Mouse (Mus musculus) lung, postnatal 0 days (tissue): ENCODE data around the gene B4galt1. TPM values are rescaled to one million over a fixed set of nuclear protein-coding genes. Genes with fewer than 3 reads are reported as not detected.

Source experiments
- ATAC-seq: fragments of 200-750 bp; cut with Nextera tagmentation; 2 replicates; pipeline ENCODE4 v1.8.0; 2017; ENCODE audit warnings: moderate library complexity
- DNase-seq: peaks from one replicate; pipeline ENCODE4 v3.0.0-alpha.2; 2016; ENCODE audit warnings: low spot score
- H3K27ac ChIP-seq: fragments of 300-500 bp; sonication (generic); 2 replicates; pipeline ENCODE4 v1.5.1; 2014; ENCODE audit warnings: antibody characterized with exemption, mild to moderate bottlenecking, low read length, mixed read lengths
- H3K27me3 ChIP-seq: fragments of 300-500 bp; sonication (generic); replicated peaks from 2 replicates; pipeline ENCODE4 v1.6.1; 2014; ENCODE audit warnings: low read length, mixed read lengths; ENCODE audit not compliant: insufficient read depth
- H3K36me3 ChIP-seq: fragments of 300-500 bp; sonication (generic); 2 replicates; pipeline ENCODE4 v1.6.1; 2014; ENCODE audit warnings: low read length, mixed read lengths; ENCODE audit not compliant: insufficient read depth
- H3K4me1 ChIP-seq: fragments of 300-500 bp; sonication (generic); 2 replicates; pipeline ENCODE4 v1.6.1; 2014; ENCODE audit warnings: antibody characterized with exemption, low read depth, low read length, mixed read lengths; ENCODE audit not compliant: insufficient read depth
- H3K4me2 ChIP-seq: fragments of 300-500 bp; sonication (generic); replicated peaks from 2 replicates; pipeline ENCODE4 v1.6.1; 2014; ENCODE audit warnings: low read depth, mild to moderate bottlenecking, low read length, moderate library complexity, mixed read lengths
- H3K4me3 ChIP-seq: fragments of 300-500 bp; sonication (generic); 2 replicates; pipeline ENCODE4 v1.5.1; 2014; ENCODE audit warnings: low read depth, low read length
- H3K9ac ChIP-seq: fragments of 300-500 bp; sonication (generic); replicated peaks from 2 replicates; pipeline ENCODE4 v1.6.1; 2014; ENCODE audit warnings: low read depth, mild to moderate bottlenecking
- H3K9me3 ChIP-seq: fragments of 300-500 bp; sonication (generic); 2 replicates; pipeline ENCODE4 v1.6.1; 2016; ENCODE audit warnings: low read length, mixed read lengths
- CTCF ChIP-seq: IDR thresholded peaks from 2 replicates; pipeline ENCODE4 v1.5.1; 2016; ENCODE audit warnings: antibody characterized with exemption, mild to moderate bottlenecking
- EP300 ChIP-seq: IDR thresholded peaks from 2 replicates; pipeline ENCODE4 v1.6.1; 2016; ENCODE audit warnings: antibody characterized with exemption, mild to moderate bottlenecking, control low read depth
- WGBS: fragments of 180-500 bp; shearing (Covaris S2); extraction: QIAGEN DNeasy Blood & Tissue Kit; methylation state at CpG from one replicate; pipeline ENCODE4 v1.1.7; 2014; 5-methylcytosine and 5-hydroxymethylcytosine counted together
- polyA plus RNA-seq: library from polyadenylated mRNA; unstranded; fragments of >200 nt; fragmentation: Nextera tagmentation; extraction: Ambion mirVana; gene quantifications from 2 replicates; pipeline ENCODE4 v1.2.1, GENCODE M21; 2015

B4galt1 gene
- polyA plus RNA-seq, 1 experiment from 2014 or later: 89.4 TPM

- Histone ChIP-seq H3K4me1 (peaks cover 36% of the 10 kb centered on the region), H3K27me3 (no peaks in the 10 kb centered on the region), H3K4me2 (peak overlapping the region; percentile 63), H3K4me3 (peak overlapping the region; percentile 87), H3K9me3 (no peaks in the 10 kb centered on the region), H3K9ac (peak overlapping the region; percentile 94), H3K27ac (peak overlapping the region; percentile 98), H3K36me3 (0 out of 2 replicates have a peak, but pooled peaks cover 4% of the 10 kb centered on the region)
- TF ChIP-seq CTCF: no peak
- peak; percentile 82 for TF ChIP-seq EP300
- ATAC-seq (no peak), DNase-seq (peak; percentile 87)
- 6% methylated on average over 5 of the region's 5 CpGs for WGBS
Observed at GRCm38 (mm10) chr4:40852249-40852781, 1.5 kb downstream of the B4galt1 start.

- Histone ChIP-seq H3K4me2 (peak overlapping the region; percentile 63), H3K27ac (peak overlapping the region; percentile 98), H3K9me3 (no peaks in the 10 kb centered on the region), H3K4me3 (peak overlapping the region; percentile 87), H3K36me3 (0 out of 2 replicates have a peak, but pooled peaks cover 4% of the 10 kb centered on the region), H3K4me1 (peaks cover 38% of the 10 kb centered on the region), H3K9ac (peak overlapping the region; percentile 94), H3K27me3 (no peaks in the 10 kb centered on the region)
- WGBS: 1% methylated on average over 4 of the region's 4 CpGs
- no peak for ATAC-seq
- no peak for DNase-seq
- TF ChIP-seq EP300 (no peak), CTCF (no peak)
Observed at GRCm38 (mm10) chr4:40851763-40852248, 2.0 kb downstream of the B4galt1 start.

GRCm38 (mm10) chr4:40851031-40851762, 2.6 kb downstream of the B4galt1 start:
- ATAC-seq: no peak

GRCm38 (mm10) chr4:40850582-40850981, 3.2 kb downstream of the B4galt1 start:
- peak overlapping the region; percentile 98 for H3K27ac ChIP-seq
- peak overlapping the region; percentile 87 for H3K4me3 ChIP-seq
- DNase-seq (peak; percentile 69), ATAC-seq (no peak)
- H3K4me2 ChIP-seq: peak overlapping the region; percentile 63
- 15% methylated on average over 5 of the region's 5 CpGs for WGBS
- peaks cover 50% of the 10 kb centered on the region for H3K4me1 ChIP-seq
- peak; percentile 44; the same call in 1 of the 2 replicates for TF ChIP-seq EP300
- no peak for TF ChIP-seq CTCF
- H3K36me3 ChIP-seq: peaks cover 4% of the 10 kb centered on the region; the same call in 1 of the 2 replicates
- peak overlapping the region; percentile 94 for H3K9ac ChIP-seq
- no peaks in the 10 kb centered on the region for H3K9me3 ChIP-seq
- no peaks in the 10 kb centered on the region for H3K27me3 ChIP-seq

More at GRCm38 (mm10) chr4:40851031-40851762, 2.6 kb downstream of the B4galt1 start:
- Histone ChIP-seq H3K4me1 (peaks cover 44% of the 10 kb centered on the region), H3K4me3 (peak overlapping the region; percentile 87), H3K4me2 (peak overlapping the region; percentile 63), H3K9me3 (no peaks in the 10 kb centered on the region), H3K36me3 (peaks cover 4% of the 10 kb centered on the region; the same call in 1 of the 2 replicates), H3K27ac (peak overlapping the region; percentile 98), H3K9ac (peak overlapping the region; percentile 94), H3K27me3 (no peaks in the 10 kb centered on the region)
- peak; percentile 71 for DNase-seq
- WGBS: 37% methylated on average over 6 of the region's 6 CpGs
- TF ChIP-seq EP300: no peak
- no peak for TF ChIP-seq CTCF

- no peak for TF ChIP-seq CTCF
- peak; percentile 44; the same call in 1 of the 2 replicates for TF ChIP-seq EP300
- no peaks in the 10 kb centered on the region for H3K9me3 ChIP-seq
- DNase-seq (peak; percentile 51), ATAC-seq (no peak)
- H3K9ac ChIP-seq: no peak overlapping the region
- WGBS: 36% methylated on average over 3 of the region's 3 CpGs
- H3K27ac ChIP-seq: peak overlapping the region; percentile 62
- peak overlapping the region; percentile 14; the same call in 1 of the 2 replicates for H3K4me3 ChIP-seq
- H3K4me2 ChIP-seq: peak overlapping the region; percentile 63
- H3K36me3 ChIP-seq: peaks cover 4% of the 10 kb centered on the region; the same call in 1 of the 2 replicates
- H3K27me3 ChIP-seq: no peaks in the 10 kb centered on the region
- peaks cover 58% of the 10 kb centered on the region for H3K4me1 ChIP-seq
Observed at GRCm38 (mm10) chr4:40849518-40849917, 4.3 kb downstream of the B4galt1 start.

GRCm38 (mm10) chr4:40848246-40848645, 5.6 kb downstream of the B4galt1 start:
- Histone ChIP-seq H3K9ac (no peak overlapping the region), H3K4me1 (peaks cover 69% of the 10 kb centered on the region), H3K4me3 (no peak overlapping the region), H3K9me3 (no peaks in the 10 kb centered on the region), H3K36me3 (peaks cover 4% of the 10 kb centered on the region; the same call in 1 of the 2 replicates), H3K27me3 (no peaks in the 10 kb centered on the region), H3K4me2 (peak overlapping the region; percentile 29; the same call in 1 of the 2 replicates), H3K27ac (peak overlapping the region; percentile 89; the same call in 1 of the 2 replicates)
- no peak for TF ChIP-seq CTCF
- no peak for TF ChIP-seq EP300
- no peak for ATAC-seq
- 95% methylated on average over 8 of the region's 8 CpGs for WGBS
- no peak for DNase-seq
